Mouse (Mus musculus): ENCODE data around the gene Hist1h3g. TPM values are rescaled to one million over a fixed set of nuclear protein-coding genes. Genes with fewer than 3 reads are reported as not detected.
A peak's percentile ranks its signal among the peaks of the same experiment; 100 is the strongest.

Hist1h3g gene
- total and polyA plus RNA-seq, 2 experiments from 2014 or later: 262 TPM; not detected in 1

GRCm38 (mm10) chr13:23576351-23576881 is 41.2 kb downstream of the Hist1h3g start:
- H3K27me3 ChIP-seq (ENCODE audit: insufficient read depth, low read length): no peaks in the 10 kb centered on the region
- TF ChIP-seq CTCF (IDR thresholded peaks at IDR 0.05): no peak
- ATAC-seq (ENCODE audit: low FRiP score) (no peak), DNase-seq (ENCODE audit: low spot score) (no peak)
- no peaks in the 10 kb centered on the region for H3K36me3 ChIP-seq (ENCODE audit: insufficient read depth, low read length)
- WGBS: 10% methylated on average over 7 of the region's 7 CpGs
- H3K9me3 ChIP-seq (ENCODE audit: low read length): no peaks in the 10 kb centered on the region
- no peak overlapping the region for H3K9ac ChIP-seq (replicated peaks; ENCODE audit: low read length, poor library complexity, severe bottlenecking)
- peak overlapping the region; percentile 53 for H3K4me2 ChIP-seq (ENCODE audit: low read depth, low read length, poor library complexity, severe bottlenecking)
- peak overlapping the region; percentile 38 for H3K4me3 ChIP-seq (ENCODE audit: low read depth, low read length)
- H3K27ac ChIP-seq (ENCODE audit: low read depth, low read length): no peak overlapping the region
- 0 out of 2 replicates have a peak, but pooled peaks cover 8% of the 10 kb centered on the region for H3K4me1 ChIP-seq (ENCODE audit: insufficient read depth, low read length)

GRCm38 (mm10) chr13:23576906-23577639 is 41.9 kb downstream of the Hist1h3g start:
- TF ChIP-seq CTCF (IDR thresholded peaks at IDR 0.05): no peak
- Histone ChIP-seq H3K4me3 (ENCODE audit: low read depth, low read length) (no peak overlapping the region), H3K9me3 (ENCODE audit: low read length) (no peaks in the 10 kb centered on the region), H3K9ac (replicated peaks; ENCODE audit: low read length, poor library complexity, severe bottlenecking) (no peak overlapping the region), H3K27ac (ENCODE audit: low read depth, low read length) (no peak overlapping the region), H3K4me1 (ENCODE audit: insufficient read depth, low read length) (peaks cover 10% of the 10 kb centered on the region; the same call in 1 of the 2 replicates), H3K36me3 (ENCODE audit: insufficient read depth, low read length) (no peaks in the 10 kb centered on the region), H3K4me2 (ENCODE audit: low read depth, low read length, poor library complexity, severe bottlenecking) (0 out of 2 replicates have a peak overlapping the region, but pooled peaks have one; percentile 53), H3K27me3 (ENCODE audit: insufficient read depth, low read length) (no peaks in the 10 kb centered on the region)
- 55% methylated on average over 6 of the region's 6 CpGs for WGBS
- no peak for DNase-seq (ENCODE audit: low spot score)
- ATAC-seq (ENCODE audit: low FRiP score): no peak

GRCm38 (mm10) chr13:23577835-23578234 is 42.6 kb downstream of the Hist1h3g start:
- H3K27me3 ChIP-seq (ENCODE audit: insufficient read depth, low read length): no peaks in the 10 kb centered on the region
- WGBS: 98% methylated on average over 1 of the region's 1 CpGs
- no peak overlapping the region for H3K27ac ChIP-seq (ENCODE audit: low read depth, low read length)
- DNase-seq (ENCODE audit: low spot score): no peak
- peaks cover 10% of the 10 kb centered on the region; the same call in 1 of the 2 replicates for H3K4me1 ChIP-seq (ENCODE audit: insufficient read depth, low read length)
- H3K4me3 ChIP-seq (ENCODE audit: low read depth, low read length): no peak overlapping the region
- no peak overlapping the region for H3K4me2 ChIP-seq (ENCODE audit: low read depth, low read length, poor library complexity, severe bottlenecking)
- ATAC-seq (ENCODE audit: low FRiP score): no peak
- H3K9ac ChIP-seq (replicated peaks; ENCODE audit: low read length, poor library complexity, severe bottlenecking): no peak overlapping the region
- no peak for TF ChIP-seq CTCF (IDR thresholded peaks at IDR 0.05)
- no peaks in the 10 kb centered on the region for H3K36me3 ChIP-seq (ENCODE audit: insufficient read depth, low read length)
- H3K9me3 ChIP-seq (ENCODE audit: low read length): no peaks in the 10 kb centered on the region

GRCm38 (mm10) chr13:23581408-23582218 is 46.4 kb downstream of the Hist1h3g start, which contains the start of gene Hist1h4d:
Gene Hist1h4d, plus strand, starts transcription at chr13:23581598.
- Histone ChIP-seq H3K4me2 (ENCODE audit: low read depth, low read length, poor library complexity, severe bottlenecking) (peak within 1 kb of the TSS; percentile 83), H3K27ac (ENCODE audit: low read depth, low read length) (peak within 1 kb of the TSS; percentile 59), H3K27me3 (ENCODE audit: insufficient read depth, low read length) (no peaks in the 10 kb centered on the region), H3K36me3 (ENCODE audit: insufficient read depth, low read length) (no peaks in the 10 kb centered on the region), H3K4me1 (ENCODE audit: insufficient read depth, low read length) (peaks cover 3% of the 10 kb centered on the region; the same call in 1 of the 2 replicates), H3K9me3 (ENCODE audit: low read length) (no peaks in the 10 kb centered on the region), H3K4me3 (ENCODE audit: low read depth, low read length) (peak within 1 kb of the TSS; percentile 44), H3K9ac (replicated peaks; ENCODE audit: low read length, poor library complexity, severe bottlenecking) (peak within 1 kb of the TSS; percentile 46)
- DNase-seq (ENCODE audit: low spot score): peak; percentile 99
- no peak for TF ChIP-seq CTCF (IDR thresholded peaks at IDR 0.05)
- peak; percentile 89 for ATAC-seq (ENCODE audit: low FRiP score)
- under 1% methylated on average over 42 of the region's 43 CpGs for WGBS

GRCm38 (mm10) chr13:23582219-23583056 is 47.2 kb downstream of the Hist1h3g start:
- no peak overlapping the region; the same call in 1 of the 2 replicates for H3K9ac ChIP-seq (replicated peaks; ENCODE audit: low read length, poor library complexity, severe bottlenecking)
- no peak for TF ChIP-seq CTCF (IDR thresholded peaks at IDR 0.05)
- peaks cover 3% of the 10 kb centered on the region; the same call in 1 of the 2 replicates for H3K4me1 ChIP-seq (ENCODE audit: insufficient read depth, low read length)
- 5% methylated on average over 6 of the region's 6 CpGs for WGBS
- peak overlapping the region; percentile 59; the same call in 1 of the 2 replicates for H3K27ac ChIP-seq (ENCODE audit: low read depth, low read length)
- H3K4me3 ChIP-seq (ENCODE audit: low read depth, low read length): peak overlapping the region; percentile 44
- H3K36me3 ChIP-seq (ENCODE audit: insufficient read depth, low read length): no peaks in the 10 kb centered on the region
- peak overlapping the region; percentile 83 for H3K4me2 ChIP-seq (ENCODE audit: low read depth, low read length, poor library complexity, severe bottlenecking)
- no peaks in the 10 kb centered on the region for H3K27me3 ChIP-seq (ENCODE audit: insufficient read depth, low read length)
- DNase-seq (ENCODE audit: low spot score) (no peak), ATAC-seq (ENCODE audit: low FRiP score) (no peak)
- no peaks in the 10 kb centered on the region for H3K9me3 ChIP-seq (ENCODE audit: low read length)
